Mouse (Mus musculus): Measurements from ENCODE around the gene Ehf. TPM values are rescaled to one million over a fixed set of nuclear protein-coding genes. Genes with fewer than 3 reads are reported as not detected.

Gene Ehf
- total RNA-seq (2021) = 1 to 10 TPM in 1 of 2 experiments, not detected in 1; 1.3 TPM
- long read RNA-seq, experiment 1 = 0 reads
- long read RNA-seq, experiment 2 = 0 reads

- DNase-seq = no peak
Measured at GRCm38 (mm10) chr2:103303132-103303531, at the start of gene Ehf. Gene Ehf (minus strand): TSS chr2:103303278.

GRCm38 (mm10) chr2:103347417-103347891 lies 44.4 kb upstream of the Ehf start:
- peak; percentile 35 to 66 for DNase-seq

- no peak for DNase-seq
Measured at GRCm38 (mm10) chr2:103346751-103347289, 43.7 kb upstream of the Ehf start.

GRCm38 (mm10) chr2:103343611-103344010 lies 40.5 kb upstream of the Ehf start:
- peak in 1 of 2 experiments; percentile 17 for DNase-seq

- DNase-seq = no peak
Measured at GRCm38 (mm10) chr2:103342123-103342522, 39.0 kb upstream of the Ehf start.

- DNase-seq = no peak
Measured at GRCm38 (mm10) chr2:103341375-103341971, 38.4 kb upstream of the Ehf start.

GRCm38 (mm10) chr2:103338706-103339105 lies 35.6 kb upstream of the Ehf start:
- DNase-seq = no peak

- DNase-seq = no peak
Measured at GRCm38 (mm10) chr2:103337370-103337769, 34.3 kb upstream of the Ehf start.

- no peak for DNase-seq
Measured at GRCm38 (mm10) chr2:103336621-103337020, 33.5 kb upstream of the Ehf start.

GRCm38 (mm10) chr2:103336000-103336399 lies 32.9 kb upstream of the Ehf start:
- no peak for DNase-seq

GRCm38 (mm10) chr2:103331666-103332191 lies 28.7 kb upstream of the Ehf start:
- no peak for DNase-seq

GRCm38 (mm10) chr2:103328731-103329130 lies 25.7 kb upstream of the Ehf start:
- no peak for DNase-seq

GRCm38 (mm10) chr2:103325301-103326048 lies 22.4 kb upstream of the Ehf start:
- no peak for DNase-seq

- no peak for DNase-seq
Measured at GRCm38 (mm10) chr2:103324320-103324719, 21.2 kb upstream of the Ehf start.

- no peak for DNase-seq
Measured at GRCm38 (mm10) chr2:103322171-103322570, 19.1 kb upstream of the Ehf start.

GRCm38 (mm10) chr2:103321638-103322037 lies 18.6 kb upstream of the Ehf start:
- no peak for DNase-seq

GRCm38 (mm10) chr2:103314002-103314401 lies 10.9 kb upstream of the Ehf start:
- DNase-seq = no peak

- no peak for DNase-seq
Measured at GRCm38 (mm10) chr2:103312640-103313039, 9.6 kb upstream of the Ehf start.

- no peak for DNase-seq
Measured at GRCm38 (mm10) chr2:103310663-103311062, 7.6 kb upstream of the Ehf start.

- no peak for DNase-seq
Measured at GRCm38 (mm10) chr2:103306686-103307085, 3.6 kb upstream of the Ehf start.

- DNase-seq = no peak
Measured at GRCm38 (mm10) chr2:103302669-103303068, 409 bp downstream of the Ehf start.

GRCm38 (mm10) chr2:103298711-103299463 lies 4.2 kb downstream of the Ehf start:
- DNase-seq = no peak
